Mouse (Mus musculus) liver, embryonic 14.5 days (tissue): ENCODE measurements at regions not wholly inside any gene's neighbourhood (a gene's known extent, or its start where the extent isn't known, plus 50 kb on each side); places are given as distances from the start of the nearest gene placed in this dataset.

Experiments
- ATAC-seq: fragments of 200-750 bp; cut with Nextera tagmentation; 2 replicates; pipeline ENCODE4 v1.8.0; 2017; ENCODE audit warnings: moderate number of reproducible peaks, mild to moderate bottlenecking, moderate library complexity; ENCODE audit not compliant: insufficient read depth
- DNase-seq, 3 experiments: peaks; one replicate each; pipeline ENCODE4 v3.0.0-alpha.2; 2012 to 2013; ENCODE audit warnings: low read depth in 3 of 3, low spot score in 3 of 3
- H3K27ac ChIP-seq: fragments of 300-500 bp; sonication (generic); 2 replicates; pipeline ENCODE4 v1.5.1; 2014; ENCODE audit warnings: moderate library complexity, mild to moderate bottlenecking, control low read depth, inconsistent platforms
- H3K27me3 ChIP-seq: fragments of 300-500 bp; sonication (generic); 2 replicates; pipeline ENCODE4 v1.6.1; 2014; ENCODE audit warnings: mild to moderate bottlenecking, low read length, moderate library complexity; ENCODE audit not compliant: control insufficient read depth, insufficient read depth
- H3K36me3 ChIP-seq: fragments of 300-500 bp; sonication (generic); replicated peaks from 2 replicates; pipeline ENCODE4 v1.6.1; 2014; ENCODE audit warnings: low read depth; ENCODE audit not compliant: control insufficient read depth, insufficient read depth
- H3K4me1 ChIP-seq, 2 experiments: fragments of 200-500 bp in 1 of 2; fragments of 300-500 bp in 1 of 2; sonication (generic) in 1 of 2; replicated peaks; 2 replicates each; pipeline ENCODE4 v1.6.1; 2012 to 2014; ENCODE audit warnings: antibody characterized with exemption in 1 of 2, inconsistent platforms in 1 of 2, low read length in 1 of 2; ENCODE audit not compliant: control insufficient read depth in 2 of 2, insufficient read depth in 2 of 2
- H3K4me2 ChIP-seq: fragments of 300-500 bp; sonication (generic); 2 replicates; pipeline ENCODE4 v1.6.1; 2014; ENCODE audit warnings: low read depth, mild to moderate bottlenecking, control low read depth, moderate library complexity
- H3K4me3 ChIP-seq, 2 experiments: fragments of 200-500 bp in 1 of 2; fragments of 300-500 bp in 1 of 2; sonication (generic) in 1 of 2; 2 replicates each; pipeline ENCODE4 v1.5.1; 2012 to 2014; ENCODE audit warnings: low read depth in 2 of 2, low read length in 2 of 2, mild to moderate bottlenecking in 2 of 2, control low read depth in 1 of 2, inconsistent platforms in 1 of 2, moderate library complexity in 1 of 2; ENCODE audit not compliant: insufficient read depth in 1 of 2
- H3K9ac ChIP-seq: fragments of 300-500 bp; sonication (generic); replicated peaks from 2 replicates; pipeline ENCODE4 v1.6.1; 2014; ENCODE audit warnings: mild to moderate bottlenecking, control low read depth, moderate library complexity
- H3K9me3 ChIP-seq: fragments of 300-500 bp; sonication (generic); 2 replicates; pipeline ENCODE4 v1.6.1; 2016; ENCODE audit warnings: low read length, mixed read lengths; ENCODE audit not compliant: control insufficient read depth
- CTCF ChIP-seq: IDR thresholded peaks from 2 replicates; pipeline ENCODE4 v1.5.1; 2016; ENCODE audit warnings: antibody characterized with exemption, low read depth, control low read depth
- EP300 ChIP-seq: IDR thresholded peaks from 2 replicates; pipeline ENCODE4 v1.6.1; 2016; ENCODE audit warnings: antibody characterized with exemption, low read depth
- WGBS: fragments of 180-500 bp; shearing (Covaris S2); extraction: QIAGEN DNeasy Blood & Tissue Kit; methylation state at CpG from one replicate; pipeline ENCODE4 v1.1.7; 2014; ENCODE audit not compliant: insufficient replicate concordance; 5-methylcytosine and 5-hydroxymethylcytosine counted together

- Histone ChIP-seq H3K4me2 (no peak overlapping the region), H3K27me3 (no peaks in the 10 kb centered on the region), H3K9ac (no peak overlapping the region), H3K27ac (no peak overlapping the region), H3K4me3 (no peak overlapping the region), H3K36me3 (no peaks in the 10 kb centered on the region), H3K9me3 (no peaks in the 10 kb centered on the region), H3K4me1 (no peaks in the 10 kb centered on the region)
- no peak for ATAC-seq
- TF ChIP-seq CTCF (no peak), EP300 (no peak)
- DNase-seq: no peak
- WGBS: 31% methylated on average over 4 of the region's 4 CpGs
Measured at GRCm38 (mm10) chr16:92946554-92946953, 120.6 kb upstream of the Runx1 start.

- ATAC-seq (no peak), DNase-seq (no peak)
- Histone ChIP-seq H3K4me2 (no peak overlapping the region), H3K4me3 (no peak overlapping the region), H3K27ac (no peak overlapping the region), H3K27me3 (no peaks in the 10 kb centered on the region), H3K9ac (no peak overlapping the region), H3K4me1 (no peaks in the 10 kb centered on the region), H3K36me3 (no peaks in the 10 kb centered on the region), H3K9me3 (no peaks in the 10 kb centered on the region)
- WGBS: 37% methylated on average over 2 of the region's 2 CpGs
- TF ChIP-seq EP300: no peak
- no peak for TF ChIP-seq CTCF
Measured at GRCm38 (mm10) chr16:92943901-92944300, 118.0 kb upstream of the Runx1 start.

- Histone ChIP-seq H3K9ac (no peak overlapping the region), H3K27ac (no peak overlapping the region), H3K36me3 (no peaks in the 10 kb centered on the region), H3K9me3 (no peaks in the 10 kb centered on the region), H3K4me2 (no peak overlapping the region), H3K27me3 (no peaks in the 10 kb centered on the region), H3K4me1 (no peaks in the 10 kb centered on the region), H3K4me3 (no peak overlapping the region)
- 55% methylated on average over 8 of the region's 8 CpGs for WGBS
- no peak for DNase-seq
- ATAC-seq: no peak
- TF ChIP-seq EP300 (no peak), CTCF (no peak)
Measured at GRCm38 (mm10) chr16:92939618-92940017, 113.7 kb upstream of the Runx1 start.

GRCm38 (mm10) chr16:92935848-92936535, 110.0 kb upstream of the Runx1 start:
- Histone ChIP-seq H3K36me3 (no peaks in the 10 kb centered on the region), H3K4me2 (no peak overlapping the region), H3K27ac (no peak overlapping the region), H3K4me3 (no peak overlapping the region), H3K9me3 (no peaks in the 10 kb centered on the region), H3K27me3 (no peaks in the 10 kb centered on the region), H3K4me1 (no peaks in the 10 kb centered on the region), H3K9ac (no peak overlapping the region)
- ATAC-seq: no peak
- TF ChIP-seq CTCF (no peak), EP300 (no peak)
- WGBS: 57% methylated on average over 2 of the region's 2 CpGs
- no peak for DNase-seq

GRCm38 (mm10) chr16:92930103-92930502, 104.2 kb upstream of the Runx1 start:
- Histone ChIP-seq H3K4me2 (no peak overlapping the region), H3K27ac (no peak overlapping the region), H3K9ac (no peak overlapping the region), H3K9me3 (no peaks in the 10 kb centered on the region), H3K36me3 (no peaks in the 10 kb centered on the region), H3K27me3 (no peaks in the 10 kb centered on the region), H3K4me1 (no peaks in the 10 kb centered on the region), H3K4me3 (no peak overlapping the region)
- TF ChIP-seq EP300: no peak
- TF ChIP-seq CTCF: no peak
- DNase-seq: no peak
- 72% methylated on average over 4 of the region's 4 CpGs for WGBS
- ATAC-seq: no peak
